Mouse (Mus musculus) heart, postnatal 0 days (tissue): ENCODE data around the gene Myzap. TPM values are rescaled to one million over a fixed set of nuclear protein-coding genes. Genes with fewer than 3 reads are reported as not detected.

Source experiments
- ATAC-seq: fragments of 200-750 bp; cut with Nextera tagmentation; 2 replicates; pipeline ENCODE4 v1.8.0; 2017; ENCODE audit warnings: low read depth, moderate number of reproducible peaks, moderate library complexity; ENCODE audit not compliant: insufficient read depth
- DNase-seq: peaks from one replicate; pipeline ENCODE4 v3.0.0-alpha.2; 2016; ENCODE audit warnings: low spot score
- H3K27ac ChIP-seq: fragments of 300-500 bp; sonication (generic); 2 replicates; pipeline ENCODE4 v1.5.1; 2014; ENCODE audit warnings: low read depth, mild to moderate bottlenecking
- H3K27me3 ChIP-seq: fragments of 300-500 bp; sonication (generic); 2 replicates; pipeline ENCODE4 v1.6.1; 2014; ENCODE audit warnings: low read length, mixed read lengths; ENCODE audit not compliant: control insufficient read depth, insufficient read depth
- H3K36me3 ChIP-seq: fragments of 300-500 bp; sonication (generic); replicated peaks from 2 replicates; pipeline ENCODE4 v1.6.1; 2014; ENCODE audit warnings: low read length, mixed read lengths; ENCODE audit not compliant: control insufficient read depth, insufficient read depth
- H3K4me1 ChIP-seq: fragments of 300-500 bp; sonication (generic); 2 replicates; pipeline ENCODE4 v1.6.1; 2014; ENCODE audit warnings: antibody characterized with exemption; ENCODE audit not compliant: control insufficient read depth, insufficient read depth
- H3K4me2 ChIP-seq: fragments of 300-500 bp; sonication (generic); 2 replicates; pipeline ENCODE4 v1.6.1; 2014; ENCODE audit warnings: low read depth, mild to moderate bottlenecking, low read length, moderate library complexity
- H3K4me3 ChIP-seq: fragments of 300-500 bp; sonication (generic); 2 replicates; pipeline ENCODE4 v1.5.1; 2014; ENCODE audit warnings: low read depth, low read length
- H3K9ac ChIP-seq: fragments of 300-500 bp; sonication (generic); replicated peaks from 2 replicates; pipeline ENCODE4 v1.6.1; 2014; ENCODE audit warnings: low read depth, low read length, mixed read lengths
- H3K9me3 ChIP-seq: fragments of 300-500 bp; sonication (generic); replicated peaks from 2 replicates; pipeline ENCODE4 v1.6.1; 2016; ENCODE audit warnings: low read length; ENCODE audit not compliant: control insufficient read depth
- CTCF ChIP-seq: IDR thresholded peaks from 2 replicates; pipeline ENCODE4 v1.5.1; 2016; ENCODE audit warnings: antibody characterized with exemption, control low read depth, low read depth
- EP300 ChIP-seq: IDR thresholded peaks from 2 replicates; pipeline ENCODE4 v1.6.1; 2016; ENCODE audit warnings: antibody characterized with exemption, low read depth
- WGBS: fragments of 180-500 bp; shearing (Covaris S2); extraction: QIAGEN DNeasy Blood & Tissue Kit; methylation state at CpG from one replicate; pipeline ENCODE4 v1.1.7; 2014; 5-methylcytosine and 5-hydroxymethylcytosine counted together
- polyA plus RNA-seq: library from polyadenylated mRNA; unstranded; fragments of >200 nt; fragmentation: Nextera tagmentation; extraction: Ambion mirVana; gene quantifications from 2 replicates; pipeline ENCODE4 v1.2.1, GENCODE M21; 2015
- total RNA-seq: library from RNA; depleted of rRNA; stranded (reverse); fragments of >200 nt; gene quantifications from 2 replicates; pipeline ENCODE4 v1.2.3, GENCODE M21; 2014; ENCODE audit warnings: low replicate concordance

Gene Myzap
- total and polyA plus RNA-seq, 2 experiments from 2014 or later = 196 to 341 TPM

- 58% methylated on average over 6 of the region's 6 CpGs for WGBS
- no peak for ATAC-seq
Measured at GRCm38 (mm10) chr9:71604914-71605635, 12.9 kb upstream of the Myzap start.

GRCm38 (mm10) chr9:71599861-71600260 is 7.7 kb upstream of the Myzap start:
- no peak for TF ChIP-seq EP300
- H3K4me3 ChIP-seq = no peak overlapping the region
- no peak overlapping the region for H3K4me2 ChIP-seq
- H3K27ac ChIP-seq = no peak overlapping the region
- DNase-seq (no peak), ATAC-seq (peak; percentile 17; the same call in 1 of the 2 replicates)
- H3K4me1 ChIP-seq = peaks cover 25% of the 10 kb centered on the region; the same call in 1 of the 2 replicates
- H3K9ac ChIP-seq = no peak overlapping the region
- H3K36me3 ChIP-seq = no peaks in the 10 kb centered on the region
- no peaks in the 10 kb centered on the region for H3K27me3 ChIP-seq
- WGBS = 50% methylated on average over 7 of the region's 7 CpGs
- no peaks in the 10 kb centered on the region for H3K9me3 ChIP-seq

More at GRCm38 (mm10) chr9:71604914-71605635, 12.9 kb upstream of the Myzap start:
- Histone ChIP-seq H3K4me3 (no peak overlapping the region), H3K4me1 (peaks cover 36% of the 10 kb centered on the region), H3K27me3 (no peaks in the 10 kb centered on the region), H3K9ac (no peak overlapping the region), H3K36me3 (no peaks in the 10 kb centered on the region), H3K27ac (no peak overlapping the region), H3K4me2 (no peak overlapping the region), H3K9me3 (no peaks in the 10 kb centered on the region)
- no peak for DNase-seq
- TF ChIP-seq CTCF (no peak), EP300 (no peak)

GRCm38 (mm10) chr9:71596888-71597287 is 4.7 kb upstream of the Myzap start:
- H3K4me2 ChIP-seq = no peak overlapping the region
- ATAC-seq (no peak), DNase-seq (no peak)
- no peak overlapping the region for H3K27ac ChIP-seq
- H3K4me1 ChIP-seq = peaks cover 29% of the 10 kb centered on the region
- H3K9me3 ChIP-seq = no peaks in the 10 kb centered on the region
- H3K36me3 ChIP-seq = no peaks in the 10 kb centered on the region
- no peaks in the 10 kb centered on the region for H3K27me3 ChIP-seq
- no peak for TF ChIP-seq EP300
- no peak for TF ChIP-seq CTCF
- H3K9ac ChIP-seq = no peak overlapping the region
- WGBS = 62% methylated on average over 6 of the region's 6 CpGs
- H3K4me3 ChIP-seq = no peak overlapping the region

- Histone ChIP-seq H3K4me3 (peak overlapping the region; percentile 74), H3K36me3 (0 out of 2 replicates have a peak, but pooled peaks cover 6% of the 10 kb centered on the region), H3K4me2 (peak overlapping the region; percentile 73), H3K4me1 (peaks cover 37% of the 10 kb centered on the region), H3K9me3 (no peaks in the 10 kb centered on the region), H3K9ac (peak overlapping the region; percentile 85; the same call in 1 of the 2 replicates), H3K27ac (peak overlapping the region; percentile 95), H3K27me3 (no peaks in the 10 kb centered on the region)
- DNase-seq = no peak
- TF ChIP-seq EP300 (no peak), CTCF (0 out of 2 replicates have a peak, but pooled peaks have one; percentile 17)
- 26% methylated on average over 6 of the region's 6 CpGs for WGBS
- ATAC-seq = no peak
Measured at GRCm38 (mm10) chr9:71592577-71593285, 571 bp upstream of the Myzap start.

GRCm38 (mm10) chr9:71591106-71591505 is 1.1 kb downstream of the Myzap start:
- Histone ChIP-seq H3K36me3 (peaks cover 16% of the 10 kb centered on the region), H3K4me1 (peaks cover 45% of the 10 kb centered on the region), H3K27me3 (no peaks in the 10 kb centered on the region), H3K9ac (peak overlapping the region; percentile 85), H3K9me3 (no peaks in the 10 kb centered on the region), H3K4me3 (peak overlapping the region; percentile 74), H3K4me2 (peak overlapping the region; percentile 73), H3K27ac (peak overlapping the region; percentile 95)
- no peak for TF ChIP-seq CTCF
- TF ChIP-seq EP300 = peak; percentile 35; the same call in 1 of the 2 replicates
- DNase-seq = no peak
- 8% methylated on average over 5 of the region's 5 CpGs for WGBS
- ATAC-seq = no peak
